Mouse (Mus musculus) C2C12 (cell line): Measurements from ENCODE around the gene Pla2g4e.

Experiments used
- CEBPB ChIP-seq: IDR thresholded peaks from one replicate; pipeline ENCODE4 v1.6.1; 2011; ENCODE audit warnings: low read depth, mild to moderate bottlenecking, control low read depth, moderate library complexity
- CTCF ChIP-seq: IDR thresholded peaks from one replicate; pipeline ENCODE4 v1.5.1; 2011; ENCODE audit not compliant: control insufficient read depth, insufficient read depth, insufficient read length
- MAX ChIP-seq: IDR thresholded peaks from one replicate; pipeline ENCODE4 v1.6.1; 2011; ENCODE audit warnings: mild to moderate bottlenecking, control low read depth
- MYOD1 ChIP-seq: IDR thresholded peaks from one replicate; pipeline ENCODE4 v1.6.1; 2011; ENCODE audit warnings: low read depth; ENCODE audit not compliant: control insufficient read depth, insufficient read length
- MYOG ChIP-seq: IDR thresholded peaks from one replicate; pipeline ENCODE4 v1.6.1; 2011; ENCODE audit not compliant: control insufficient read depth, insufficient read length; ENCODE audit errors: extremely low read depth
- USF1 ChIP-seq: IDR thresholded peaks from one replicate; pipeline ENCODE4 v1.6.1; 2011; ENCODE audit warnings: low read depth, mild to moderate bottlenecking, control low read depth, moderate library complexity

GRCm38 (mm10) chr2:120252644-120253043, 7.5 kb upstream of the Pla2g4e start:
- no peak for TF ChIP-seq CTCF
- TF ChIP-seq MAX, result no peak
- no peak for TF ChIP-seq CEBPB
- no peak for TF ChIP-seq USF1
- TF ChIP-seq MYOG, result no peak
- TF ChIP-seq MYOD1, result no peak
